Mouse (Mus musculus) lung, postnatal 25 days (tissue): ENCODE measurements at regions not wholly inside any gene's neighbourhood (a gene's known extent, or its start where the extent isn't known, plus 50 kb on each side); places are given as distances from the start of the nearest gene placed in this dataset.
"Not testable (repeated sequence)": the region's sequence is repeated elsewhere in the genome, so short reads cannot be mapped to it uniquely, and the experiment has no call there.

ENCODE experiments used
- DNase-seq: peaks from one replicate; pipeline ENCODE4 v3.0.0; 2022; ENCODE audit warnings: low spot score

DNA sequence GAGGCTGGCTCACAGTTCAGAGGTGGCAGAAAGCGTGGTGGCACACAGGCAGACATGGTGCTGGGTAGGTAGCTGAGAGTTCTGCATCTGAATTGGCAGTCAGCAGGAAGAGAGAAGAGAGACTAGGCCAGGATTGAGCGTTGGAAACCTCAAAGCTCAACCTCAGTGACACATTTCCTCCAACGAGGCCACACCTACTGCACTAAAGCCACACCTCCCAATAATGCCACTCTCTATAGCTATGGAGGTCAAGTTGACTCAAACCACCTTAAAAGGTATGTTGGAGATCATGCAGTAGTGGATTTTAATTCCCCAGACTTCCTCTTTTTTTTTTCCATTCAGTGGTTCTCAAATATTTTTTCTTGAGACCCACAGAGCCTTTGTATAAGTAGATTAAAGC lies 57.1 kb downstream of the Ccdc54 start:
- no peak for DNase-seq

DNA sequence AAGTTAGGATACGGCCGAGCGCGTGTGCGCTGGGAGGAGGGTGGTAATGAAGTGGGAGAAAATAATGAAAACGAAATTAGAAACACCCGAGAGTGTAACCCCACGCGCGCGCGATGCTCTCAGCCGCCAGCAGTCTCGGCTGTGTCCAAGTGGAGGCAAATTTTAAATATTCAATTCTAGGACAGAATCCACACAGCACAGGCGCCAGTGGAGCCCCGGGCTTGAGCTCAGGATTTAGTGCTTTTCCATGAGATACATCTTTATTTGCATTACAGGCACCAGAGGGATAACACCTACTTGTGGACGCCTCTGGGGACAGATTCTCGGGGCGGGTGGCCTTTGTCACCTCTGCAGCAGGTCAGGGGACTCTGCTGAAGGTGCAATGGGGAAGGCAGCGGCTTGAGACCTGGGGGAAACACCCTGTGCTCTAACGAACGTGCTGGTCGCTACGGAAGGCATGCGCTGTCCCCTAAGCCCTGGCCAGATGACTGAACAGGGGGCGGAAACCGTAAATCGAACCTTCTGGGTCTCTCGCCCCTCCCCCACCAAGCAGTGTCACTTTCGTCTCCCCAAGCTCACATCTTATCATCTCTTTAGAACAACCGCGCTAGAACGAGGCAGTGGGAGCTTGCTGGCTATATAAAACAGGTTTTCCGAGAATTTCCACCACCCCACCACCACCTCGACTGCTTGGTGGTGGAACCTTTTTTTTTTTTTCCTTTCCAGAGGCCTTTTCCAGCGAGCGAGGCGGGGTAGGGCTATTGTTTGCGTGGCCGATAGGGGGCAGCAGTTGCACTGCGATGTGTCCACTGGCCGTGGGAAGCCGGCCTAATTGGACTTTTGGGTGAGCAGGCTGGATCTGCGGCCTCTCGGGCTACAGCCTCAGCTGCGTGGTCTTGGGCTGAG lies 61.2 kb downstream of the Ccdc54 start:
- peak; percentile 90 for DNase-seq

- DNase-seq: peak; percentile 79
Observed at GRCm38 (mm10) chr16:50528677-50529510, 62.1 kb downstream of the Ccdc54 start.

GRCm38 (mm10) chr16:50528355-50528676 lies 62.6 kb downstream of the Ccdc54 start:
- peak; percentile 33 for DNase-seq

GRCm38 (mm10) chr16:50526930-50527329 lies 64.0 kb downstream of the Ccdc54 start:
- DNase-seq: not testable (repeated sequence)

DNA sequence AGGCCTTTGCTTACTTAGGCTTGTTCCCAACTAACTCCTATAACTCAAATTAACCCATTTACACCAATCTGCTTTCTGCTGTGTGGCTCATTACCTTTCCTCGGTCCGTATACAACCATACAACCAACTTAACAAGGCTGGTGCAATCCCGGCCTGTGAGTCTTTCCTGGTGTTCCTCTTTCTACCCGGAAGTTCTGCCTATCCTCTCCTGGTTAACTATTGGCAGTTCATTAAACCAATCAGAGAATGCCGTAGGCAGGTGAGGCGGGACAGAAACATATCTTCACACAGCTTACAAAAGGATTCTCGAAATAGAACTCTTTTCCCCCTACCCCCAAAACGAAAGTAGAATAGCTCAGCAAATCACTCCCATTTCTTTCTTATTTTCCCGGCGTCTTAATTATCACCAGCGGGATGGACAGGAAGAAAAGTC lies 65.0 kb downstream of the Ccdc54 start:
- no peak for DNase-seq

DNA sequence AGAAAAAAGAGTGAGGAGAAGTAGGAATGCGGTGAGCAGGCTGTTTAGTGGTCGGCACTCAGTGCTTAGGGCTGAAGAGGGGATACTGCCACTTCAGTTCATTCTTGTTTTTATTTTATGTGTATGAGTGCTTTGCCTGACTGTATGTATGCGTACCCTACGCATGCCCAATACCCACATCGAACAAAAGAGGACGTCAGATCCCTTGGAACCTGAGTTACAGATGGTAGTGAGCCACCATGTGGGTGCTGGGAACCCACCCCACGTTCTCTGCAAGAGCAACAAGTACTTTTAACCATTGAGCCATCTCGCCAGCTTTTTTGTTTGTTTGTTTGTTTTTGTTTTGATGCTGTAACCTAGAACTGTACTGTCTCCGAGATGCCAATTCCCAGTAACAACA lies 65.5 kb downstream of the Ccdc54 start:
- DNase-seq: no peak

DNA sequence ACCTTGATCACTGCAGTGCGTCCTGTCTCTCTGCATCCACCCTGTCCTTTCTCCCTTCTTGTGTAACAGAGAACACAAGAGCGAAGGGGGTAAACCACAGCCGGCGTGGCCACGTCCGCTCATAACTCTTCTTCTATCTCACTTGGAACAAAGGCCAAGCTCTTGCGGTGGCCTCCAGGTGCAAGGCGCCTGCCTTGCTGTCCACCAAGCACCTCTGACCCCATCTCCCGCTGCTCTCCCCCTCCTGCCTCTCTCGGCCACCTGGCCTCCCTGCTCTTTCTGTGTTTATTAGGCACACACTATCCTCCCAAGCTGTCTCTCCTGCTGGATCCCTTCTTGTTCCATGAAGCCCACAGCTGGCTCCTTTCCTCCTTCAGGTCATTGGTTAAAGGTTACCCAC lies 71.3 kb downstream of the Ccdc54 start:
- DNase-seq: no peak

DNA sequence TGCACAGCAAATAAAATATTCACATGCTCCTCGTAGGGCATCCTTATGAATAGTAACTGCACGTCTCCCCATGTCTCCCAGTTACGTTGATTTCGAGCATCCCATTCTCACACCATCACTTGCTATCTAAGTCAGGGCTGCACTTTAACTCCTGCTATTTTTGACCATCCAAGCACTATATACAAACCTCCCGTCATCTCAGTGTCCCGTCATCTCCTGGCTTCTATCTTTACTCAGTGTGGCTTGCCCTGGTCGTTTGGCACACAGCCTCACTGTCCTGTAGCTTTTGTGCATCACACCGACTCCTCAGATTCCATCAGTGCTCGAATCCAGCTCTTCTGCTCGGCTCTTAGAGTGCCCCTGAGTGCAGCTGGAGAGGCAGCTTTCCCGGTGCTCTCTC lies 74.4 kb downstream of the Ccdc54 start:
- DNase-seq: no peak

- no peak for DNase-seq
Observed at GRCm38 (mm10) chr16:50515039-50515438, 75.9 kb downstream of the Ccdc54 start.

- DNase-seq: no peak
Observed at GRCm38 (mm10) chr16:50512080-50512479, 78.9 kb downstream of the Ccdc54 start.

DNA sequence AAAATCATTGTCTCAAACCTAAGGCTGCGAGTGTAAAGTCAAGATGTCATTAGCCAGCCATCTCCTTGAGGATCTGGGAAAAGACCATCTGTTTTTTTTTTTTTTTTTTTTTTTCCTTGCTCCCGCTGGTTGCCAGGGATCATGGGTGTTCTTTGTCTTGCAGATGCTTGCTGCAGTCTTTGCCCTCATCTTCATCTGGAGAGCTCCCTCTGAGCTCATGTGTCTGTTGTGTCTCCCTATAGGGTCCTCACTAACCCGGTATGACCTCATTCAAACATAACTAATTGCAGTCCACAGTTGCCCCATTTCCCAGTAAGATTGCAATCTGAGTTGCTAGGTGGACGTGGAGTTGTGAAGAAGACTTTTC lies 77.3 kb upstream of the Bbx start:
- no peak for DNase-seq

DNA sequence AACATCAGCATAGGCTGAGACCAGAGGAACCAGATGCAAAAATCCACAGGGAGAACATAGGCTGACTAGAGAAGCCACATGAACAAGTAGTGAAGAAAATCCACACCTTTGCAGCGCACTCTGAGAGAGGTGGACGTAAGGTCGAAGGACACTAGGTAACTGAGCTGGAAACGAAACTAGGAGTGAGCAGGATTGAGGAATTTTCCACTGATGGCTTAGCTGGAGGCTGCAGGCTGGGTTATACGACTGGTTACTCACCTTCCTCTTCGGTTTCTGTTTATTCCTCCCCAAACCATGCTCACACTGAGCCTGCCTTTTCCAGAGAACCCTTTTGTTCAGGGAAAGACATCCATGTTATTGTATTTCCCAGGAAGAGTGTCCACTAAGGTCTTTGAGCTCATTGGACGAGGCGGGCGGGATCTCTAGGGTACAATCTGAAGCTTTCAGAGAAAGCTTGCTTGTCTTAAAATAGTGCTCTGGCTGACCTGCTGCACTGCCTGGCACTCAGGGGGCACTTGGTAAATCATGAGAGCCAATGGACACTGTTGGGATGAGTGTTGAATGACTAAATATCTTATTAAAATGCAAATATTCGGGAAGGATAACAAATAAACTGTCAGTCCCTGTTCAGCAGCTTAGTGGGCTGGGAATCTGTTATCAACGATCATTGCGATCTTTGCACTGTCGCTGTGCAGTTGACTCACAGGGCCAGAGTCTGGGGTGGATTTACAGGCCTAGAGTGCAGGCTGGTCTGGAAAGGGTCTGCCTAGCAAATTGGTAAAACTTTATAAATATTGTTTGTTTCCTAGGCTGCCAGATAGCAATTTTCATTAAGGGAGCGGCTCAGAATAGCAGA lies 76.7 kb upstream of the Bbx start:
- DNase-seq: no peak

GRCm38 (mm10) chr16:50504619-50505018 lies 72.4 kb upstream of the Bbx start:
- no peak for DNase-seq

DNA sequence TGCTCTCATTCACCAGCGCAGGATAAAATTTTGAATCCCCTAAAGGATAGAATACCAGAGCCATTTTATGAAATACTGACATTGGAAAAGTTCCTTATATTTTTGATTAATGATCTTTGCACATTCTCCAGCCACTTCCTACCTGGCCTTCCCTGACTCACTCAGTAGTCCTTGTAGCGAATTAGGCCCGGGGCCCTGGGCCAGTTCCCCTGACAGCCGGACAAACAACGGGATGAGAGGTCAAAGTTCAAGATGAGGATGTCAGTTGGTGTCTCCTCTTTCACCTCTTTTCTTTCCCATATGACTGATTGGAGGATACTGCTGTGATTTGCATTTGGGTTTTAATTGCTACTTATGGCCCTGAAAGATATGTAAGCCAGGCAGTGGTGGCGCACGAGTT lies 66.7 kb upstream of the Bbx start:
- DNase-seq: no peak

DNA sequence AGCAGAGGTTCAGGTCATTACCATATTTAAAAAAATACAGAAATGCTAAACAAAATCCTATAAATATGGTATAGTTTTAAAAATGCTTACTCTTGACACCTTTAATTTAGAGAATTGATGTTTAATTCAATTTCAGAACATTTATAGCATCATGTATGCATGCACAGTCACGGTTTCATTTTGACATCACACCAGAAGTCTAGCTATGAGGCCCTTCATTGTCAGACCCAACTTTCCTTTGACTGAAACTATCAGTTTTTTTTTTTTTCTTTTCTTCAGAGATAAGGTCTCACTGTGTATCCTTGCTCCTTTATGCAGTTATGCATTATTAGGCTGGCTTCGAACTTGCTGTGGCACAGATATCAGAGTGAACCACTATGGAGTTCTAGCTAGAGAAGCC lies 61.5 kb upstream of the Bbx start:
- DNase-seq: no peak

DNA sequence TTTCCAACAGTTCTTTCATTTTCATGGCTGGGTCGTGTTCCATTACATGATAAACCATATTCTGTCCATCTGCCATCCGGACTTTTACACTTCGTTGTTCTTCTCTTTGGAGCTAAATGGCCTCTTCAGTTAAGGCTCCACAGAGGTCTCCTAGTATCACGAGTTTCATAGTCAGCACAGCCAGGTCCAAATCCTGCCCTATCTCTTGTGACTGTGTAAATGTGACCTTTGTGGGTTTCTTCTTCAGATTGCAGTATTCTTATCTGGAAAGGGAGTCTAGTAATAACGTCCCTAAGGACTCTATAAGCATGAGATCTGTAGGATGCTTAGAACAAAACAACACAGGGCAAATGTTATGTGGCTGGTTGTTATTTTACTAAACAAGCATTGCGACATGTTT lies 57.1 kb upstream of the Bbx start:
- no peak for DNase-seq

- no peak for DNase-seq
Observed at GRCm38 (mm10) chr16:50482360-50482786, 50.2 kb upstream of the Bbx start.
